8 mouse cellular contexts compared by ENCODE assay signal in the genomic region with DNA sequence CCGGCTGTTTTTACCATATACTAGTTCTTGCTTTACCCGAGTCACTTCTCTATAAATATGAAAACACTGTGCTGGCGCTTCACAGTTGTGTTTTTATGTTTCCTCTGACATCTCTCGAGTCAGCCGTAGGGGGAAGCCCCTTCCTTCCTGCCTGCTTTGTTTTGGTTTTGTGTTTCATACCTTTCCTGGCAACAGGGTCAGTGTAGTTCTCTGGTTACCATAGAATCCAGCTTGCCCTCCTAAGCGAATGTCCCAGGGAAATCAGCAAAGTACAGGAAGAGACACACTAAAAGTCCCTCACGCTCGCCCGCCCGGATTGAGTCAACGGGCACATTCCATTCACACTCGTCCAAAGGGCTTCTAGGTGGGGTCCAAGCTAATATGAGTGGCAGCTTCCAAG.
DNase-seq lines count a peak whose midpoint lies in the region; ATAC-seq and TF ChIP-seq lines count a peak whose summit lies in the region.

No protein-coding gene starts in this region.

- ATAC-seq in lung, embryonic 16.5 days (ENCODE audit: low read depth) = peak; percentile 71
- no peak for ATAC-seq in forebrain, embryonic 12.5 days (ENCODE audit: low FRiP score)

- no peak overlapping the region; the same call in 1 of the 2 replicates for H3K27ac ChIP-seq in bone marrow, adult 2 months (ENCODE audit: control insufficient read depth, insufficient read depth, low read depth, low read length, poor library complexity)
- peak overlapping the region; percentile 41 for H3K27ac ChIP-seq in lung, embryonic 16.5 days (ENCODE audit: low read length)
- H3K27ac ChIP-seq in forebrain, embryonic 12.5 days = no peak overlapping the region

- no peaks in the 10 kb centered on the region for H3K9me3 ChIP-seq in lung, embryonic 16.5 days (ENCODE audit: control insufficient read depth, low read length)
- no peaks in the 10 kb centered on the region for H3K9me3 ChIP-seq in forebrain, embryonic 12.5 days

- 3% methylated on average over 12 of the region's 12 CpGs for WGBS in bone marrow, adult 2 months
- 13% methylated on average over 12 of the region's 12 CpGs for WGBS in lung, embryonic 16.5 days
- WGBS in forebrain, embryonic 12.5 days = 66% methylated on average over 12 of the region's 12 CpGs

- no peaks in the 10 kb centered on the region for H3K36me3 ChIP-seq in lung, embryonic 16.5 days (ENCODE audit: control insufficient read depth, insufficient read depth, low read length)
- no peaks in the 10 kb centered on the region for H3K36me3 ChIP-seq in splenic B cell, adult 2 months (ENCODE audit: control insufficient read depth, insufficient read depth, low read length, poor library complexity, severe bottlenecking)
- H3K36me3 ChIP-seq in forebrain, embryonic 12.5 days (replicated peaks) = no peaks in the 10 kb centered on the region

- no peak for TF ChIP-seq POLR2A in bone marrow, adult 2 months (IDR thresholded peaks at IDR 0.05; ENCODE audit: borderline replicate concordance, control insufficient read depth, low read depth, low read length)

- H3K4me3 ChIP-seq in bone marrow, adult 2 months (replicated peaks; ENCODE audit: control insufficient read depth, low read depth, low read length) = peak overlapping the region; percentile 47
- H3K4me3 ChIP-seq in lung, embryonic 16.5 days (ENCODE audit: low read length) = peak overlapping the region; percentile 30
- no peak overlapping the region for H3K4me3 ChIP-seq in forebrain, embryonic 12.5 days (replicated peaks)

- peak; percentile 87 for DNase-seq in CD4-positive, CD25-positive, alpha-beta regulatory T cell, adult 2 months (ENCODE audit: low read depth, low spot score)
- DNase-seq in heart, adult 9 months (ENCODE audit: low spot score in 2 of 2) = peak; percentile 60 to 69
- peak; percentile 31 for DNase-seq in kidney, adult 11 months
- DNase-seq in splenic B cell, adult 2 months (ENCODE audit: low read depth, low spot score) = peak; percentile 80
- no peak for DNase-seq in right cerebral cortex, postnatal 14 days

- no peaks in the 10 kb centered on the region for H3K27me3 ChIP-seq in lung, embryonic 16.5 days (ENCODE audit: control insufficient read depth, insufficient read depth, low read depth, low read length)
- H3K27me3 ChIP-seq in splenic B cell, adult 2 months (ENCODE audit: control insufficient read depth, insufficient read depth, low read length, poor library complexity, severe bottlenecking) = no peaks in the 10 kb centered on the region
- no peaks in the 10 kb centered on the region for H3K27me3 ChIP-seq in forebrain, embryonic 12.5 days

- no peaks in the 10 kb centered on the region for H3K4me1 ChIP-seq in bone marrow, adult 2 months (ENCODE audit: control insufficient read depth, insufficient read depth, low read length)
- H3K4me1 ChIP-seq in lung, embryonic 16.5 days (replicated peaks; ENCODE audit: control insufficient read depth, insufficient read depth, low read length) = peaks cover 15% of the 10 kb centered on the region
- H3K4me1 ChIP-seq in forebrain, embryonic 12.5 days = no peaks in the 10 kb centered on the region

- no peak for TF ChIP-seq CTCF in bone marrow, adult 2 months (IDR thresholded peaks at IDR 0.05; ENCODE audit: control insufficient read depth, insufficient read depth, low read length)

- H3K9ac ChIP-seq in lung, embryonic 16.5 days (ENCODE audit: low read length) = peak overlapping the region; percentile 46
- H3K9ac ChIP-seq in forebrain, embryonic 12.5 days = no peak overlapping the region

- peak overlapping the region; percentile 51 for H3K4me2 ChIP-seq in lung, embryonic 16.5 days (ENCODE audit: low read depth, low read length)
- no peak overlapping the region for H3K4me2 ChIP-seq in forebrain, embryonic 12.5 days
